Mouse (Mus musculus): ENCODE data around the gene Igf1r. TPM values are rescaled to one million over a fixed set of nuclear protein-coding genes. Genes with fewer than 3 reads are reported as not detected.

Igf1r gene
- total and polyA plus RNA-seq, 2 experiments from 2014 or later, result 12.1 to 40.3 TPM

DNA sequence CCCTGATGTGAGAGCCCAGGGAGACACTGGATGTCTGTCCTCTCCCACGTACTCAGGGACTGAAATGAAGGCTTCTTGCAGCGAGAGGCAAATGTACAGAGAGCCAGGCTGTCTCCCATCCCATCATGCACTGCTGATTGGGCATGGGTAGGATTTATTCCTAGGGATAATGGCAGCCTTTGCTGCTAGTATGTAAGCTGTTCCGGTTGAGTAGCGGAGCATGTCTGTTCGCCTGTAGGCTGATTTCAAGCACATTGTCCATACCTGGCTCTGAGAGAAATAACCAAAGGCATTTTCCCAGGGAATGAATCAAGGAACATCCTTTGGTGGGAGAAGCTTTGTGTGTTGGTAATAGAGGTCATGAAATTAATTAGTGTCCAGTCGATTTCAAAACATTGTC, 230.1 kb downstream of the Igf1r start:
- DNase-seq (ENCODE audit: low spot score) (peak; percentile 9), ATAC-seq (ENCODE audit: low FRiP score) (no peak)
- Histone ChIP-seq H3K4me2 (ENCODE audit: low read depth, low read length, poor library complexity, severe bottlenecking) (no peak overlapping the region), H3K36me3 (ENCODE audit: insufficient read depth, low read length) (peaks cover 9% of the 10 kb centered on the region), H3K4me1 (ENCODE audit: insufficient read depth, low read length) (0 out of 2 replicates have a peak, but pooled peaks cover 3% of the 10 kb centered on the region), H3K9ac (replicated peaks; ENCODE audit: low read length, poor library complexity, severe bottlenecking) (no peak overlapping the region), H3K9me3 (ENCODE audit: low read length) (no peaks in the 10 kb centered on the region), H3K27ac (ENCODE audit: low read depth, low read length) (no peak overlapping the region), H3K4me3 (ENCODE audit: low read depth, low read length) (no peak overlapping the region), H3K27me3 (ENCODE audit: insufficient read depth, low read length) (no peaks in the 10 kb centered on the region)
- no peak for TF ChIP-seq CTCF (IDR thresholded peaks at IDR 0.05)
- 49% methylated on average over 6 of the region's 6 CpGs for WGBS

DNA sequence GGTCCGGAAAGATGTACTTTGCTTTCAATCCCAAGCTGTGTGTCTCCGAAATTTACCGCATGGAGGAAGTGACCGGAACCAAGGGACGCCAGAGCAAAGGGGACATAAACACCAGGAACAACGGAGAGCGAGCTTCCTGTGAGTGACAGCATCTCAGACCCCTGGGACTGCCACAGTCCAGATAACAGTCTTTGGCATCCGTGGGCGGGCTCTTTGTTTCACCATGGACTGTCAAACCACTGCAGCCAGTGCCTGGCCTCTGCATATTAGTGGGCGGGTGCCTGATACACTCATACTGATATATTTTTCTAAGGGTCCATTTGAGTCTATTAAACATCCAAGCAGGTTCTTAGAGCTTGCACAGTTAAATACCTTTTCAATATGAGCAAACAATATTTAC, 230.8 kb downstream of the Igf1r start:
- Histone ChIP-seq H3K9me3 (ENCODE audit: low read length) (no peaks in the 10 kb centered on the region), H3K4me2 (ENCODE audit: low read depth, low read length, poor library complexity, severe bottlenecking) (no peak overlapping the region), H3K9ac (replicated peaks; ENCODE audit: low read length, poor library complexity, severe bottlenecking) (no peak overlapping the region), H3K36me3 (ENCODE audit: insufficient read depth, low read length) (peaks cover 9% of the 10 kb centered on the region), H3K27ac (ENCODE audit: low read depth, low read length) (no peak overlapping the region), H3K27me3 (ENCODE audit: insufficient read depth, low read length) (no peaks in the 10 kb centered on the region), H3K4me1 (ENCODE audit: insufficient read depth, low read length) (0 out of 2 replicates have a peak, but pooled peaks cover 3% of the 10 kb centered on the region), H3K4me3 (ENCODE audit: low read depth, low read length) (no peak overlapping the region)
- WGBS, result 66% methylated on average over 10 of the region's 10 CpGs
- no peak for TF ChIP-seq CTCF (IDR thresholded peaks at IDR 0.05)
- ATAC-seq (ENCODE audit: low FRiP score) (no peak), DNase-seq (ENCODE audit: low spot score) (no peak)

GRCm38 (mm10) chr7:68189211-68189610, 236.6 kb downstream of the Igf1r start:
- 90% methylated on average over 6 of the region's 6 CpGs for WGBS
- DNase-seq (ENCODE audit: low spot score), result no peak
- no peak overlapping the region for H3K4me2 ChIP-seq (ENCODE audit: low read depth, low read length, poor library complexity, severe bottlenecking)
- no peak overlapping the region for H3K4me3 ChIP-seq (ENCODE audit: low read depth, low read length)
- no peak overlapping the region for H3K9ac ChIP-seq (replicated peaks; ENCODE audit: low read length, poor library complexity, severe bottlenecking)
- TF ChIP-seq CTCF (IDR thresholded peaks at IDR 0.05), result no peak
- H3K27ac ChIP-seq (ENCODE audit: low read depth, low read length), result no peak overlapping the region
- H3K36me3 ChIP-seq (ENCODE audit: insufficient read depth, low read length), result peaks cover 56% of the 10 kb centered on the region
- no peaks in the 10 kb centered on the region for H3K27me3 ChIP-seq (ENCODE audit: insufficient read depth, low read length)
- no peaks in the 10 kb centered on the region for H3K4me1 ChIP-seq (ENCODE audit: insufficient read depth, low read length)
- no peak for ATAC-seq (ENCODE audit: low FRiP score)
- H3K9me3 ChIP-seq (ENCODE audit: low read length), result no peaks in the 10 kb centered on the region

- Histone ChIP-seq H3K4me1 (ENCODE audit: insufficient read depth, low read length) (no peaks in the 10 kb centered on the region), H3K27ac (ENCODE audit: low read depth, low read length) (no peak overlapping the region), H3K27me3 (ENCODE audit: insufficient read depth, low read length) (no peaks in the 10 kb centered on the region), H3K4me2 (ENCODE audit: low read depth, low read length, poor library complexity, severe bottlenecking) (no peak overlapping the region), H3K4me3 (ENCODE audit: low read depth, low read length) (no peak overlapping the region), H3K9ac (replicated peaks; ENCODE audit: low read length, poor library complexity, severe bottlenecking) (no peak overlapping the region), H3K9me3 (ENCODE audit: low read length) (no peaks in the 10 kb centered on the region), H3K36me3 (ENCODE audit: insufficient read depth, low read length) (peaks cover 54% of the 10 kb centered on the region)
- no peak for TF ChIP-seq CTCF (IDR thresholded peaks at IDR 0.05)
- WGBS, result 96% methylated on average over 13 of the region's 13 CpGs
- ATAC-seq (ENCODE audit: low FRiP score) (no peak), DNase-seq (ENCODE audit: low spot score) (no peak)
Observed at GRCm38 (mm10) chr7:68189691-68190456, 237.2 kb downstream of the Igf1r start.

- 90% methylated on average over 15 of the region's 15 CpGs for WGBS
- no peak overlapping the region for H3K4me3 ChIP-seq (ENCODE audit: low read depth, low read length)
- no peak overlapping the region for H3K9ac ChIP-seq (replicated peaks; ENCODE audit: low read length, poor library complexity, severe bottlenecking)
- ATAC-seq (ENCODE audit: low FRiP score) (no peak), DNase-seq (ENCODE audit: low spot score) (no peak)
- no peaks in the 10 kb centered on the region for H3K4me1 ChIP-seq (ENCODE audit: insufficient read depth, low read length)
- H3K36me3 ChIP-seq (ENCODE audit: insufficient read depth, low read length), result peaks cover 62% of the 10 kb centered on the region
- no peaks in the 10 kb centered on the region for H3K9me3 ChIP-seq (ENCODE audit: low read length)
- H3K4me2 ChIP-seq (ENCODE audit: low read depth, low read length, poor library complexity, severe bottlenecking), result no peak overlapping the region
- H3K27me3 ChIP-seq (ENCODE audit: insufficient read depth, low read length), result no peaks in the 10 kb centered on the region
- H3K27ac ChIP-seq (ENCODE audit: low read depth, low read length), result no peak overlapping the region
- TF ChIP-seq CTCF (IDR thresholded peaks at IDR 0.05), result no peak
Observed at GRCm38 (mm10) chr7:68193958-68194695, 241.5 kb downstream of the Igf1r start.

GRCm38 (mm10) chr7:68199609-68200008, 247.0 kb downstream of the Igf1r start:
- Histone ChIP-seq H3K4me1 (ENCODE audit: insufficient read depth, low read length) (no peaks in the 10 kb centered on the region), H3K27ac (ENCODE audit: low read depth, low read length) (no peak overlapping the region), H3K4me3 (ENCODE audit: low read depth, low read length) (no peak overlapping the region), H3K36me3 (ENCODE audit: insufficient read depth, low read length) (peaks cover 40% of the 10 kb centered on the region), H3K4me2 (ENCODE audit: low read depth, low read length, poor library complexity, severe bottlenecking) (no peak overlapping the region), H3K27me3 (ENCODE audit: insufficient read depth, low read length) (no peaks in the 10 kb centered on the region), H3K9ac (replicated peaks; ENCODE audit: low read length, poor library complexity, severe bottlenecking) (no peak overlapping the region), H3K9me3 (ENCODE audit: low read length) (no peaks in the 10 kb centered on the region)
- WGBS, result 97% methylated on average over 7 of the region's 7 CpGs
- ATAC-seq (ENCODE audit: low FRiP score) (no peak), DNase-seq (ENCODE audit: low spot score) (no peak)
- TF ChIP-seq CTCF (IDR thresholded peaks at IDR 0.05), result no peak
